Mouse (Mus musculus): ENCODE measurements at regions not wholly inside any gene's neighbourhood (a gene's known extent, or its start where the extent isn't known, plus 50 kb on each side); places are given as distances from the start of the nearest gene placed in this dataset.
A peak's percentile ranks its signal among the peaks of the same experiment; 100 is the strongest.

- H3K4me3 ChIP-seq (ENCODE audit: insufficient read depth, low read length), result no peak overlapping the region
- H3K4me1 ChIP-seq (ENCODE audit: control insufficient read depth, insufficient read depth, low read length), result no peaks in the 10 kb centered on the region
- no peak for TF ChIP-seq POLR2A (IDR thresholded peaks at IDR 0.05; ENCODE audit: borderline replicate concordance, low read depth, low read length)
- no peak for TF ChIP-seq CTCF (IDR thresholded peaks at IDR 0.05; ENCODE audit: low read depth, low read length)
- no peak overlapping the region for H3K27ac ChIP-seq (ENCODE audit: insufficient read depth, low read depth, low read length)
These were observed 151.1 kb downstream of the Irs2 start for GRCm38 (mm10) chr8:10856996-10857720.

- no peaks in the 10 kb centered on the region for H3K4me1 ChIP-seq (ENCODE audit: control insufficient read depth, insufficient read depth, low read length)
- TF ChIP-seq POLR2A (IDR thresholded peaks at IDR 0.05; ENCODE audit: borderline replicate concordance, low read depth, low read length) (no peak), CTCF (IDR thresholded peaks at IDR 0.05; ENCODE audit: low read depth, low read length) (no peak)
- no peak overlapping the region for H3K27ac ChIP-seq (ENCODE audit: insufficient read depth, low read depth, low read length)
- no peak overlapping the region for H3K4me3 ChIP-seq (ENCODE audit: insufficient read depth, low read length)
These were observed 152.6 kb downstream of the Irs2 start for GRCm38 (mm10) chr8:10855696-10856095.

- TF ChIP-seq CTCF (IDR thresholded peaks at IDR 0.05; ENCODE audit: low read depth, low read length), result no peak
- TF ChIP-seq POLR2A (IDR thresholded peaks at IDR 0.05; ENCODE audit: borderline replicate concordance, low read depth, low read length), result no peak
- Histone ChIP-seq H3K4me1 (ENCODE audit: control insufficient read depth, insufficient read depth, low read length) (peaks cover 1% of the 10 kb centered on the region), H3K4me3 (ENCODE audit: insufficient read depth, low read length) (no peak overlapping the region), H3K27ac (ENCODE audit: insufficient read depth, low read depth, low read length) (no peak overlapping the region)
These were observed 153.1 kb downstream of the Irs2 start for GRCm38 (mm10) chr8:10855131-10855530.

- Histone ChIP-seq H3K4me1 (ENCODE audit: control insufficient read depth, insufficient read depth, low read length) (peaks cover 6% of the 10 kb centered on the region), H3K27ac (ENCODE audit: insufficient read depth, low read depth, low read length) (no peak overlapping the region), H3K4me3 (ENCODE audit: insufficient read depth, low read length) (no peak overlapping the region)
- TF ChIP-seq CTCF (IDR thresholded peaks at IDR 0.05; ENCODE audit: low read depth, low read length) (no peak), POLR2A (IDR thresholded peaks at IDR 0.05; ENCODE audit: borderline replicate concordance, low read depth, low read length) (no peak)
These were observed 153.7 kb downstream of the Irs2 start for GRCm38 (mm10) chr8:10854600-10854999.

- TF ChIP-seq POLR2A (IDR thresholded peaks at IDR 0.05; ENCODE audit: borderline replicate concordance, low read depth, low read length) (no peak), CTCF (IDR thresholded peaks at IDR 0.05; ENCODE audit: low read depth, low read length) (no peak)
- H3K4me1 ChIP-seq (ENCODE audit: control insufficient read depth, insufficient read depth, low read length), result peaks cover 10% of the 10 kb centered on the region
- no peak overlapping the region for H3K27ac ChIP-seq (ENCODE audit: insufficient read depth, low read depth, low read length)
These were observed 154.4 kb downstream of the Irs2 start for GRCm38 (mm10) chr8:10853901-10854300.

GRCm38 (mm10) chr8:10849916-10850315 lies 158.3 kb downstream of the Irs2 start:
- H3K4me3 ChIP-seq (ENCODE audit: insufficient read depth, low read length), result no peak overlapping the region
- TF ChIP-seq POLR2A (IDR thresholded peaks at IDR 0.05; ENCODE audit: borderline replicate concordance, low read depth, low read length) (no peak), CTCF (IDR thresholded peaks at IDR 0.05; ENCODE audit: low read depth, low read length) (no peak)
- H3K27ac ChIP-seq (ENCODE audit: insufficient read depth, low read depth, low read length), result peak overlapping the region; percentile 22
- peaks cover 32% of the 10 kb centered on the region for H3K4me1 ChIP-seq (ENCODE audit: control insufficient read depth, insufficient read depth, low read length)

More at GRCm38 (mm10) chr8:10853901-10854300, 154.4 kb downstream of the Irs2 start:
- no peak overlapping the region for H3K4me3 ChIP-seq (ENCODE audit: insufficient read depth, low read length)

- H3K27ac ChIP-seq (ENCODE audit: insufficient read depth, low read depth, low read length), result no peak overlapping the region
- TF ChIP-seq POLR2A (IDR thresholded peaks at IDR 0.05; ENCODE audit: borderline replicate concordance, low read depth, low read length) (no peak), CTCF (IDR thresholded peaks at IDR 0.05; ENCODE audit: low read depth, low read length) (no peak)
- H3K4me3 ChIP-seq (ENCODE audit: insufficient read depth, low read length), result no peak overlapping the region
- peaks cover 32% of the 10 kb centered on the region for H3K4me1 ChIP-seq (ENCODE audit: control insufficient read depth, insufficient read depth, low read length)
These were observed 162.7 kb downstream of the Irs2 start for GRCm38 (mm10) chr8:10845607-10846006.

GRCm38 (mm10) chr8:10840853-10841531 lies 167.3 kb downstream of the Irs2 start:
- Histone ChIP-seq H3K4me3 (ENCODE audit: insufficient read depth, low read length) (no peak overlapping the region), H3K4me1 (ENCODE audit: control insufficient read depth, insufficient read depth, low read length) (peaks cover 7% of the 10 kb centered on the region), H3K27ac (ENCODE audit: insufficient read depth, low read depth, low read length) (no peak overlapping the region)
- TF ChIP-seq POLR2A (IDR thresholded peaks at IDR 0.05; ENCODE audit: borderline replicate concordance, low read depth, low read length) (no peak), CTCF (IDR thresholded peaks at IDR 0.05; ENCODE audit: low read depth, low read length) (no peak)

- H3K4me3 ChIP-seq (ENCODE audit: insufficient read depth, low read length), result no peak overlapping the region
- no peak overlapping the region for H3K27ac ChIP-seq (ENCODE audit: insufficient read depth, low read depth, low read length)
- H3K4me1 ChIP-seq (ENCODE audit: control insufficient read depth, insufficient read depth, low read length), result peaks cover 10% of the 10 kb centered on the region
- TF ChIP-seq CTCF (IDR thresholded peaks at IDR 0.05; ENCODE audit: low read depth, low read length), result no peak
- no peak for TF ChIP-seq POLR2A (IDR thresholded peaks at IDR 0.05; ENCODE audit: borderline replicate concordance, low read depth, low read length)
These were observed 168.2 kb downstream of the Irs2 start for GRCm38 (mm10) chr8:10840044-10840443.

- H3K4me3 ChIP-seq (ENCODE audit: insufficient read depth, low read length), result no peak overlapping the region
- peaks cover 16% of the 10 kb centered on the region for H3K4me1 ChIP-seq (ENCODE audit: control insufficient read depth, insufficient read depth, low read length)
- TF ChIP-seq POLR2A (IDR thresholded peaks at IDR 0.05; ENCODE audit: borderline replicate concordance, low read depth, low read length) (no peak), CTCF (IDR thresholded peaks at IDR 0.05; ENCODE audit: low read depth, low read length) (no peak)
- H3K27ac ChIP-seq (ENCODE audit: insufficient read depth, low read depth, low read length), result no peak overlapping the region
These were observed 173.2 kb downstream of the Irs2 start for GRCm38 (mm10) chr8:10835054-10835453.

Data from bone marrow macrophage, adult 2 months (primary cell).